Mouse (Mus musculus) cortical plate, adult 2 months (tissue): Measurements from ENCODE around the gene Cntn5.

Source experiments
- CTCF ChIP-seq: fragments of 200-500 bp; IDR thresholded peaks from 2 replicates; pipeline ENCODE4 v1.5.1; 2011; ENCODE audit warnings: mild to moderate bottlenecking, control low read depth, low read length; ENCODE audit not compliant: insufficient read depth; ENCODE audit errors: extremely low read depth
- POLR2A ChIP-seq: fragments of 200-500 bp; IDR thresholded peaks from 2 replicates; pipeline ENCODE4 v1.6.1; 2011; ENCODE audit warnings: mild to moderate bottlenecking, low read length, control low read depth; ENCODE audit not compliant: insufficient read depth; ENCODE audit errors: extremely low read depth

GRCm38 (mm10) chr9:10464758-10465157, 439.8 kb downstream of the Cntn5 start:
- no peak for TF ChIP-seq POLR2A
- TF ChIP-seq CTCF: no peak
